Mouse (Mus musculus): Measurements from ENCODE around the gene Dapl1. TPM values are rescaled to one million over a fixed set of nuclear protein-coding genes. Genes with fewer than 3 reads are reported as not detected.

Gene Dapl1
- polyA plus RNA-seq (2017; shearing (Covaris generic)), result 93.6 TPM

GRCm38 (mm10) chr2:59484438-59484837 is at the start of gene Dapl1:
Gene Dapl1, plus strand, starts transcription at chr2:59484653.

Other genes starting within 250 kb of the Dapl1 start
- 11.5 TPM for gene Tanc1, start 127.4 kb downstream of the Dapl1 start, polyA plus RNA-seq (2017; shearing (Covaris generic))

All from CD4-positive, CD25-positive, alpha-beta regulatory T cell, adult 9 weeks (primary cell).